Mouse (Mus musculus) CH12.LX (cell line): ENCODE results near the gene Myl7.

Experiments used
- BHLHE40 ChIP-seq: IDR thresholded peaks from 2 replicates; pipeline ENCODE4 v1.6.1; 2011; ENCODE audit warnings: mild to moderate bottlenecking, low read depth, low read length, improper control_type of control experiment
- CTCF ChIP-seq, 2 experiments: IDR thresholded peaks in 1 of 2; conservative IDR thresholded peaks in 1 of 2; 2 replicates each; pipeline ENCODE4 v1.5.1; 2011 to 2012; ENCODE audit warnings: low read depth in 2 of 2, low read length in 2 of 2, improper control_type of control experiment in 1 of 2, inconsistent platforms in 1 of 2, mild to moderate bottlenecking in 1 of 2, moderate library complexity in 1 of 2
- EP300 ChIP-seq: IDR thresholded peaks from 2 replicates; pipeline ENCODE4 v1.6.1; 2011; ENCODE audit warnings: low read length, improper control_type of control experiment
- HCFC1 ChIP-seq: IDR thresholded peaks from 2 replicates; pipeline ENCODE4 v1.6.1; 2012; ENCODE audit warnings: low read depth, mild to moderate bottlenecking, inconsistent platforms, low read length, improper control_type of control experiment
- KAT2A ChIP-seq: IDR thresholded peaks from 2 replicates; pipeline ENCODE4 v1.6.1; 2012; ENCODE audit warnings: low read length, improper control_type of control experiment, inconsistent platforms; ENCODE audit not compliant: insufficient replicate concordance
- MAX ChIP-seq: IDR thresholded peaks from 2 replicates; pipeline ENCODE4 v1.6.1; 2011; ENCODE audit warnings: low read length, improper control_type of control experiment
- POLR2A ChIP-seq: IDR thresholded peaks from 2 replicates; pipeline ENCODE4 v1.6.1; 2011; ENCODE audit warnings: low read depth, mild to moderate bottlenecking, improper control_type of control experiment, low read length
- TCF12 ChIP-seq: IDR thresholded peaks from 2 replicates; pipeline ENCODE4 v1.6.1; 2014; ENCODE audit warnings: low read depth, mild to moderate bottlenecking, inconsistent platforms, low read length, improper control_type of control experiment
- USF1 ChIP-seq: IDR thresholded peaks from 2 replicates; pipeline ENCODE4 v1.6.1; 2014; ENCODE audit warnings: low read depth, mild to moderate bottlenecking, inconsistent platforms, low read length, improper control_type of control experiment
- ZMIZ1 ChIP-seq: IDR thresholded peaks from 2 replicates; pipeline ENCODE4 v1.6.1; 2012; ENCODE audit warnings: low read depth, mild to moderate bottlenecking, inconsistent platforms, low read length, improper control_type of control experiment

DNA sequence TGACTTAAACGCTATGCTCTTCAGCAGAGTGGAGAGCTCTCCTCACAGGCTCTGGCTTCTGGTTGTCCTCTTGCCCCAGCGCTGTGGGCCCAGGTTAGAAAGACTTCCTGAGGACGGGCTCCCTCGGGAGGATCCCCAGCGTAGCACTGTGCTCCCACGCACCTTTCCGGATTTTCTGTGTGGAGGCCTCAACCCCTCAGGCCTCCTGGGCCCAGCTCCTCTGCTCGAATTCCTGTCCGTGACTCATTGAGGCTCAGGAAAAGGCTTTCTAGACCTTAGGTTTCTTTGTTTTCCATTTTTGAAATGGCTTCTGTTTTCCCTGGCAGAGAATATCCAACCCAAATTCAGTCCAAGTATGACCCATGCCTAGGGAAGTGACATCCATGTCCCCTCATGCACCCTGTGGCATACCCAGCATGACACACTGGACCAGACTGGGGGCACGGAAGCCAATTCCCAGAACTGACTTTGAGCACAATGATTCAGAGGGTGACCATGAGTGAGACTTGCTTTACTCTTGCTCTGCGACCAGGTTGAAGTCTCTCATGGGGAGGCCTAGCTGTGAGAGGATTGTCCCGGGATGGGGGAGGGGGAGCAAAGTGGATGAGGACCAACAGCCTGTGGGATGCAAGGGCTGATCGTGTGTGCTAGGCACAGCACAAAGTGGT lies 38.6 kb downstream of the Myl7 start:
- TF ChIP-seq POLR2A = no peak
- no peak for TF ChIP-seq USF1
- no peak for TF ChIP-seq HCFC1
- no peak for TF ChIP-seq BHLHE40
- TF ChIP-seq EP300 = no peak
- TF ChIP-seq ZMIZ1 = no peak
- no peak for TF ChIP-seq CTCF (conservative IDR thresholded peaks at IDR 0.05 in 1 of 2, IDR thresholded peaks at IDR 0.05 in 1 of 2; ENCODE audit: low read depth in 2 of 2, low read length in 2 of 2)
- TF ChIP-seq TCF12 = no peak
- no peak for TF ChIP-seq KAT2A
- TF ChIP-seq MAX = no peak
